Mouse (Mus musculus): Measurements from ENCODE around the gene Magi2.

DNA sequence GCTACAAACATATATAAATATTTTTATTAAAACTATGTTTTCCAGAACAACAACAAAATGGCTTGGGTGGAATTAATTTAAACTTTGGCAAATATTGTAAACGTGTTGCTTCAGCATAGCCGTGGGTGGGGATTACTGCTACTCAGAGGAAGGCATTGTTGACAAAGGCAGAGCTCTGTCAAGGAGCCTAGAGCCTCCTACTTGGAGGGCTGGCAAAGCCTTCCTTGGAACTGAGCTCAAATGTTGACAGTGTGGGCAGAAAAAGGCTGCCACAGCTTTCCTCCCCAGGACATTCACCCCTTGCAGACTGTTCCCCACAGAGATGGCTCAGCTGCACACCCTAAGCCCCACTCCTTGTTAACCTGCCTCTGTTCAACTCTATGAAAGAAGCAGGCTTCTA lies 1526.3 kb downstream of the Magi2 start:
- TF ChIP-seq MAX (IDR thresholded peaks at IDR 0.05), result no peak
- TF ChIP-seq CTCF (IDR thresholded peaks at IDR 0.05; ENCODE audit: control insufficient read depth, insufficient read depth, insufficient read length), result no peak
- no peak for TF ChIP-seq CEBPB (IDR thresholded peaks at IDR 0.05; ENCODE audit: low read depth)
- no peak for TF ChIP-seq MYOG (IDR thresholded peaks at IDR 0.05; ENCODE audit: control insufficient read depth, extremely low read depth, insufficient read length)

Data from C2C12 (cell line).